Mouse (Mus musculus) midbrain, embryonic 14.5 days (tissue): ENCODE data around the gene Slc15a2. TPM values are rescaled to one million over a fixed set of nuclear protein-coding genes. Genes with fewer than 3 reads are reported as not detected.
A peak's percentile ranks its signal among the peaks of the same experiment; 100 is the strongest.

Source experiments
- ATAC-seq: fragments of 200-750 bp; cut with Nextera tagmentation; 2 replicates; pipeline ENCODE4 v1.8.0; 2017; ENCODE audit warnings: moderate number of reproducible peaks, moderate library complexity; ENCODE audit not compliant: low FRiP score, low TSS enrichment
- DNase-seq: peaks from one replicate; pipeline ENCODE4 v3.0.0-alpha.2; 2015
- H3K27ac ChIP-seq: fragments of 300-500 bp; sonication (generic); replicated peaks from 2 replicates; pipeline ENCODE4 v1.5.1; 2014; ENCODE audit warnings: mild to moderate bottlenecking, low read depth, low read length, moderate library complexity
- H3K27me3 ChIP-seq: fragments of 300-500 bp; sonication (generic); 2 replicates; pipeline ENCODE4 v1.6.1; 2014; ENCODE audit warnings: low read length, control low read depth, mixed read lengths; ENCODE audit not compliant: control insufficient read depth, insufficient read depth
- H3K36me3 ChIP-seq: fragments of 300-500 bp; sonication (generic); 2 replicates; pipeline ENCODE4 v1.6.1; 2014; ENCODE audit warnings: low read length, control low read depth; ENCODE audit not compliant: control insufficient read depth, insufficient read depth
- H3K4me1 ChIP-seq: fragments of 300-500 bp; sonication (generic); 2 replicates; pipeline ENCODE4 v1.6.1; 2014; ENCODE audit warnings: mild to moderate bottlenecking, antibody characterized with exemption, low read length, control low read depth; ENCODE audit not compliant: control insufficient read depth, insufficient read depth
- H3K4me2 ChIP-seq: fragments of 300-500 bp; sonication (generic); 2 replicates; pipeline ENCODE4 v1.6.1; 2014; ENCODE audit warnings: mild to moderate bottlenecking, low read length, moderate library complexity
- H3K4me3 ChIP-seq: fragments of 300-500 bp; sonication (generic); replicated peaks from 2 replicates; pipeline ENCODE4 v1.5.1; 2014; ENCODE audit warnings: low read depth, low read length
- H3K9ac ChIP-seq: fragments of 300-500 bp; sonication (generic); replicated peaks from 2 replicates; pipeline ENCODE4 v1.6.1; 2014; ENCODE audit warnings: mild to moderate bottlenecking, low read length, moderate library complexity
- H3K9me3 ChIP-seq: fragments of 300-500 bp; sonication (generic); 2 replicates; pipeline ENCODE4 v1.6.1; 2016; ENCODE audit warnings: low read length, control low read depth, mixed read lengths; ENCODE audit not compliant: control insufficient read depth
- WGBS: fragments of 180-500 bp; shearing (Covaris S2); extraction: QIAGEN DNeasy Blood & Tissue Kit; methylation state at CpG from one replicate; pipeline ENCODE4 v1.1.7; 2014; 5-methylcytosine and 5-hydroxymethylcytosine counted together
- polyA plus RNA-seq: library from polyadenylated mRNA; unstranded; fragments of >200 nt; fragmentation: Nextera tagmentation; extraction: Ambion mirVana; gene quantifications from 2 replicates; pipeline ENCODE4 v1.2.1, GENCODE M21; 2014

Gene Slc15a2
- polyA plus RNA-seq, 1 experiment from 2014 or later = 9.2 TPM

GRCm38 (mm10) chr16:36816916-36817315 is 32.2 kb upstream of the Slc15a2 start:
- Histone ChIP-seq H3K9me3 (no peaks in the 10 kb centered on the region), H3K27ac (no peak overlapping the region), H3K27me3 (no peaks in the 10 kb centered on the region), H3K9ac (no peak overlapping the region), H3K4me1 (no peaks in the 10 kb centered on the region), H3K36me3 (no peaks in the 10 kb centered on the region), H3K4me2 (no peak overlapping the region), H3K4me3 (no peak overlapping the region)
- DNase-seq = no peak
- ATAC-seq = peak; percentile 34; the same call in 1 of the 2 replicates

DNA sequence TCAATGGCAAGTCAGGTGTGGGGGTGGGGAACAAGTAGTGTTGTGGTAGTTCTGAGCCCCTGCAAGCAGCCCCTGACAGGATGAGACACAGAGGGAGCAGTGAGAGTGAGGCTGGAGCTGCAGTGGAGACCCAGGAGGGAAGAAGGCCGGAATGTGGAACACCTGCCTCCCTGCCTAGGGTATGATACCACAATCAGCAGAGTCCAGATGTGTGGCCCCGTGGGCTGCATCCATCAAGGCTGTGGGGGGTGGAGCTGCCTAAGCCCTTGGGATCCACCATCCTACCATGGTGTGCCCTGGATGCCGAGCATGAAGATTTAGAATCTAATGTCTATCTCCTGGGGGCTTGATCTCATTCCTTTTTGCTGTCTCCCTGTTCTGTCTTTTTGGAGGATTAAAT is 28.9 kb upstream of the Slc15a2 start:
- Histone ChIP-seq H3K9me3 (no peaks in the 10 kb centered on the region), H3K27ac (no peak overlapping the region), H3K4me2 (no peak overlapping the region), H3K9ac (no peak overlapping the region), H3K36me3 (no peaks in the 10 kb centered on the region), H3K4me3 (no peak overlapping the region), H3K4me1 (no peaks in the 10 kb centered on the region), H3K27me3 (no peaks in the 10 kb centered on the region)
- no peak for DNase-seq
- no peak for ATAC-seq
- WGBS = 72% methylated on average over 3 of the region's 3 CpGs

DNA sequence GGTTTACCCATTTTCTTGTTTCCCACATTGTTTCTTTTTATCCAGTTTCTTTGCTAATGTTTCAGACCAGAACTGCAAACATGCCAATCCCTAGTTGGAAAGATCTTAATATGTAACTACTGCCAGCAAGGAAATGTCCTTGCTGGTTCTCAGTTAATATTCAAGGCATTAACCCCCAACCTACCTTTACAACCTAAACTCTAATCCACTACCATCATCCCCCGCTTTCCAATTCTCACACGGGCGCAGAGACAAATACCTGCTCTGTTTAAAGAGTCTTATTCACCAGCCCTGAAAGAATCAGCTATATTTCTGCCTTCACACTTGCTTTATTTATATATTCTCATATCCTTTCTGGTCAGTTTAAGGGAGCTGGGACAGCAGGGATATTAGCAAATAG is 23.9 kb upstream of the Slc15a2 start:
- DNase-seq (no peak), ATAC-seq (no peak)
- Histone ChIP-seq H3K4me2 (no peak overlapping the region), H3K4me3 (no peak overlapping the region), H3K36me3 (no peaks in the 10 kb centered on the region), H3K9ac (no peak overlapping the region), H3K9me3 (no peaks in the 10 kb centered on the region), H3K4me1 (no peaks in the 10 kb centered on the region), H3K27me3 (no peaks in the 10 kb centered on the region), H3K27ac (no peak overlapping the region)
- WGBS = 88% methylated on average over 3 of the region's 3 CpGs

DNA sequence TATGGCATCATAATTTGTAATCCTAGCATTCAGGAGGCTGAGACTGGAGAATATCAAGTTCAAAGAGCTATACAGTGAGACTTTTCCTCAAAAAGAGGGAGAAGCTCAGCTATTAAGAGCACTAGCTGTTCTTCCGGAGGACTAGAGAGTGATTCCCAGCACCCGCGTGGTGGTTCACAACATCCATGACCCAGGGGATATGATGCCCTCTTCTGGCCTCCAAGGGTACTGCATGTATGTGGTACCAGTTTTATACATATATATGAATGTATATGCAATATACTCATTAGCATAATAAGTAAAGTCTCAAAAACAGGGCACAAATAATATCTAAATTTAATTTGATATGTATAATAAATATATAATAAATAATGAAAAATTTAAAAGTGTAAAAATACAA is 17.6 kb upstream of the Slc15a2 start:
- DNase-seq (no peak), ATAC-seq (no peak)
- no peaks in the 10 kb centered on the region for H3K27me3 ChIP-seq
- WGBS = 85% methylated on average over 3 of the region's 3 CpGs
- no peaks in the 10 kb centered on the region for H3K9me3 ChIP-seq
- no peak overlapping the region for H3K4me3 ChIP-seq
- H3K36me3 ChIP-seq = no peaks in the 10 kb centered on the region
- no peaks in the 10 kb centered on the region for H3K4me1 ChIP-seq
- H3K27ac ChIP-seq = no peak overlapping the region
- no peak overlapping the region for H3K4me2 ChIP-seq
- H3K9ac ChIP-seq = no peak overlapping the region

DNA sequence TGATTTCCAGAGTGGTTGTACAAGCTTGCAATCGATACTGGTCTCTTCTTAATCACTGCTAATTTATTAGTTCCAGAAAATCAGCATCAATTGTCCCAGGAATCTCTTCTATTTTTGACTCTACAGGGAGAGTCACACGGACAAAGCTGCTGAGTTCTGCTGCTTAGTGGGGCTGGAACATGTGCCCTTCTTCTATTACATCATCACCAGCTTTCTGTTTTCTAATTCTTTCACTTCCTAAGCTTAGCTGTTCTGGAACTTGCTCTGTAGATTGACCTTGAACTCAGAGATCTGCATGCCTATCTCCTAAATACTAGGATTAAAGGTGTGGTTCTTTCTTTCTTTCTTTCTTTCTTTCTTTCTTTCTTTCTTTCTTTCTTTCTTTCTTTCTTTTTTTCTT is 13.6 kb upstream of the Slc15a2 start:
- Histone ChIP-seq H3K36me3 (no peaks in the 10 kb centered on the region), H3K27me3 (no peaks in the 10 kb centered on the region), H3K4me1 (no peaks in the 10 kb centered on the region), H3K4me3 (no peak overlapping the region), H3K27ac (no peak overlapping the region), H3K4me2 (no peak overlapping the region), H3K9ac (no peak overlapping the region), H3K9me3 (no peaks in the 10 kb centered on the region)
- 82% methylated on average over 2 of the region's 2 CpGs for WGBS
- ATAC-seq = no peak
- no peak for DNase-seq

DNA sequence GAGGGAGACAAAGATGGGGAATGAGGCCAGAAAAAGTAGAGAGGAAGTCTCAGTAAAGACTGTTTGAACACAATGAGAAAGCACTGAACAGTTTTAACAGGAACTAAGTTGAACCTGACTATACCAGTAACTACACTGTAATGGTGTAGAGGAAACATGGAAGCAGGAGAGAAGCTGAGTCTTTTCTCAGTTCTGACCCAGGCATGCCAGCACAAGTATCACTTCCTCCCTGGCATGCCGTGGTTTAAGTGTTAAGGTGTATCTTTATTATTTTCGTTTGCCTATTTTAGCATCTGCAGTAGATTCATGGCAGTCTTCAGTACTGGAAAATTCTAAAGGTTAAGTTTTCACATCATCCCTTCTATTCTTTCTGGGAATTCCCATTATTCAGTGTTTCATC is 10.2 kb upstream of the Slc15a2 start:
- Histone ChIP-seq H3K9ac (no peak overlapping the region), H3K4me2 (no peak overlapping the region), H3K27ac (no peak overlapping the region), H3K4me1 (no peaks in the 10 kb centered on the region), H3K9me3 (no peaks in the 10 kb centered on the region), H3K4me3 (no peak overlapping the region), H3K27me3 (no peaks in the 10 kb centered on the region), H3K36me3 (no peaks in the 10 kb centered on the region)
- DNase-seq (no peak), ATAC-seq (no peak)
- WGBS = 91% methylated on average over 2 of the region's 2 CpGs

GRCm38 (mm10) chr16:36790166-36790565 is 5.4 kb upstream of the Slc15a2 start:
- ATAC-seq (no peak), DNase-seq (no peak)
- Histone ChIP-seq H3K4me3 (no peak overlapping the region), H3K9me3 (no peaks in the 10 kb centered on the region), H3K4me1 (no peaks in the 10 kb centered on the region), H3K36me3 (no peaks in the 10 kb centered on the region), H3K27ac (no peak overlapping the region), H3K4me2 (no peak overlapping the region), H3K9ac (no peak overlapping the region), H3K27me3 (no peaks in the 10 kb centered on the region)
- 94% methylated on average over 4 of the region's 4 CpGs for WGBS

GRCm38 (mm10) chr16:36786466-36786865 is 1.7 kb upstream of the Slc15a2 start:
- H3K27me3 ChIP-seq = no peaks in the 10 kb centered on the region
- DNase-seq (no peak), ATAC-seq (no peak)
- no peaks in the 10 kb centered on the region for H3K9me3 ChIP-seq
- no peak overlapping the region for H3K9ac ChIP-seq
- no peak overlapping the region for H3K4me2 ChIP-seq
- no peak overlapping the region for H3K4me3 ChIP-seq
- H3K36me3 ChIP-seq = no peaks in the 10 kb centered on the region
- no peaks in the 10 kb centered on the region for H3K4me1 ChIP-seq
- WGBS = 94% methylated on average over 7 of the region's 7 CpGs
- no peak overlapping the region for H3K27ac ChIP-seq

DNA sequence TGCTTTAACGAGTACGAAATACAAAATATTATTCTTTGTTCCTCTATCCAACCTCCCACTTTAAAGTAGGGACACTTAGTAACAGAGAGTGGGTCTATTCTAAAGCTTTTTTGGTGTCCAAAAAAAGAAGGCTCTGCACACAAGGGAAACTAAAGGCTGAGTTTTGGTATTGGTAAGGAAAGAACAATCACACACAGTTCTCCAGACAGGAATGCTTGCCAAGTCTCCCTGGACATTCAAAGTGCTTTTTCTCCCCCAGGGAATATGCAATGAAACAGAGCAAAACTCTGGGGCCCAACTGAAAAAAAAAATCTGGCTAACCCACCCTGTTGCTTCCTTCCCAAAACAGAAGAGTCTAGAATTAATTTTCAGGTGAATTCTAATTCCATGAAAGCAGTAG is 616 bp downstream of the Slc15a2 start:
- Histone ChIP-seq H3K27me3 (no peaks in the 10 kb centered on the region), H3K4me2 (no peak overlapping the region), H3K36me3 (no peaks in the 10 kb centered on the region), H3K9ac (no peak overlapping the region), H3K27ac (0 out of 2 replicates have a peak overlapping the region, but pooled peaks have one; percentile 14), H3K4me3 (no peak overlapping the region), H3K9me3 (no peaks in the 10 kb centered on the region), H3K4me1 (no peaks in the 10 kb centered on the region)
- ATAC-seq (no peak), DNase-seq (peak; percentile 46)
- 84% methylated on average over 2 of the region's 2 CpGs for WGBS
